Mouse (Mus musculus): ENCODE data around the gene Sgca. TPM values are rescaled to one million over a fixed set of nuclear protein-coding genes. Genes with fewer than 3 reads are reported as not detected.

The Sgca gene
- polyA plus RNA-seq, 1 experiment from 2014 or later: 0.13 TPM

GRCm38 (mm10) chr11:94938296-94938695 is 37.8 kb downstream of the Sgca start:
- 27% methylated on average over 9 of the region's 9 CpGs for WGBS (ENCODE audit: insufficient replicate concordance)
- Histone ChIP-seq H3K9ac (replicated peaks) (no peak overlapping the region), H3K27me3 (ENCODE audit: insufficient read depth, low read length) (peaks cover 61% of the 10 kb centered on the region), H3K27ac (ENCODE audit: low read depth) (no peak overlapping the region), H3K4me3 (ENCODE audit: low read depth, low read length) (peak overlapping the region; percentile 28; the same call in 1 of the 2 replicates), H3K9me3 (ENCODE audit: low read length) (no peaks in the 10 kb centered on the region), H3K36me3 (replicated peaks; ENCODE audit: insufficient read depth, low read length) (no peaks in the 10 kb centered on the region), H3K4me1 (ENCODE audit: insufficient read depth) (0 out of 2 replicates have a peak, but pooled peaks cover 6% of the 10 kb centered on the region), H3K4me2 (ENCODE audit: low read depth, low read length) (peak overlapping the region; percentile 61; the same call in 1 of the 2 replicates)
- no peak for DNase-seq
- TF ChIP-seq EP300 (IDR thresholded peaks at IDR 0.05; ENCODE audit: low read depth) (no peak), CTCF (IDR thresholded peaks at IDR 0.05; ENCODE audit: low read depth) (no peak)
- no peak for ATAC-seq

GRCm38 (mm10) chr11:94937787-94938186 is 38.3 kb downstream of the Sgca start:
- Histone ChIP-seq H3K4me2 (ENCODE audit: low read depth, low read length) (peak overlapping the region; percentile 61), H3K9me3 (ENCODE audit: low read length) (no peaks in the 10 kb centered on the region), H3K4me3 (ENCODE audit: low read depth, low read length) (peak overlapping the region; percentile 28), H3K36me3 (replicated peaks; ENCODE audit: insufficient read depth, low read length) (no peaks in the 10 kb centered on the region), H3K27ac (ENCODE audit: low read depth) (no peak overlapping the region), H3K27me3 (ENCODE audit: insufficient read depth, low read length) (peaks cover 65% of the 10 kb centered on the region), H3K4me1 (ENCODE audit: insufficient read depth) (0 out of 2 replicates have a peak, but pooled peaks cover 6% of the 10 kb centered on the region), H3K9ac (replicated peaks) (no peak overlapping the region)
- TF ChIP-seq CTCF (IDR thresholded peaks at IDR 0.05; ENCODE audit: low read depth) (no peak), EP300 (IDR thresholded peaks at IDR 0.05; ENCODE audit: low read depth) (no peak)
- ATAC-seq (no peak), DNase-seq (no peak)
- 3% methylated on average over 15 of the region's 15 CpGs for WGBS (ENCODE audit: insufficient replicate concordance)

GRCm38 (mm10) chr11:94937335-94937781 is 38.8 kb downstream of the Sgca start:
- Histone ChIP-seq H3K4me3 (ENCODE audit: low read depth, low read length) (peak overlapping the region; percentile 28), H3K9me3 (ENCODE audit: low read length) (no peaks in the 10 kb centered on the region), H3K9ac (replicated peaks) (no peak overlapping the region), H3K4me1 (ENCODE audit: insufficient read depth) (0 out of 2 replicates have a peak, but pooled peaks cover 6% of the 10 kb centered on the region), H3K4me2 (ENCODE audit: low read depth, low read length) (peak overlapping the region; percentile 61), H3K27me3 (ENCODE audit: insufficient read depth, low read length) (peaks cover 65% of the 10 kb centered on the region), H3K36me3 (replicated peaks; ENCODE audit: insufficient read depth, low read length) (no peaks in the 10 kb centered on the region), H3K27ac (ENCODE audit: low read depth) (no peak overlapping the region)
- TF ChIP-seq CTCF (IDR thresholded peaks at IDR 0.05; ENCODE audit: low read depth) (no peak), EP300 (IDR thresholded peaks at IDR 0.05; ENCODE audit: low read depth) (no peak)
- under 1% methylated on average over 18 of the region's 18 CpGs for WGBS (ENCODE audit: insufficient replicate concordance)
- ATAC-seq: peak; percentile 48
- DNase-seq: no peak

- Histone ChIP-seq H3K4me3 (ENCODE audit: low read depth, low read length) (peak overlapping the region; percentile 28), H3K9ac (replicated peaks) (no peak overlapping the region), H3K27me3 (ENCODE audit: insufficient read depth, low read length) (peaks cover 68% of the 10 kb centered on the region), H3K4me2 (ENCODE audit: low read depth, low read length) (peak overlapping the region; percentile 61), H3K4me1 (ENCODE audit: insufficient read depth) (0 out of 2 replicates have a peak, but pooled peaks cover 6% of the 10 kb centered on the region), H3K36me3 (replicated peaks; ENCODE audit: insufficient read depth, low read length) (no peaks in the 10 kb centered on the region), H3K27ac (ENCODE audit: low read depth) (no peak overlapping the region), H3K9me3 (ENCODE audit: low read length) (no peaks in the 10 kb centered on the region)
- peak; percentile 88 for DNase-seq
- WGBS (ENCODE audit: insufficient replicate concordance): under 1% methylated on average over 16 of the region's 17 CpGs
- peak; percentile 77 for ATAC-seq
- TF ChIP-seq CTCF (IDR thresholded peaks at IDR 0.05; ENCODE audit: low read depth) (peak; percentile 92), EP300 (IDR thresholded peaks at IDR 0.05; ENCODE audit: low read depth) (no peak)
Observed at GRCm38 (mm10) chr11:94936851-94937295, 39.3 kb downstream of the Sgca start.

GRCm38 (mm10) chr11:94936045-94936444 is 40.1 kb downstream of the Sgca start, which contains the start of gene Col1a1:
TSS of gene Col1a1 (plus strand) at chr11:94936224.
- 0 out of 2 replicates have a peak, but pooled peaks cover 6% of the 10 kb centered on the region for H3K4me1 ChIP-seq (ENCODE audit: insufficient read depth)
- no peaks in the 10 kb centered on the region for H3K9me3 ChIP-seq (ENCODE audit: low read length)
- TF ChIP-seq EP300 (IDR thresholded peaks at IDR 0.05; ENCODE audit: low read depth): no peak
- no peak for TF ChIP-seq CTCF (IDR thresholded peaks at IDR 0.05; ENCODE audit: low read depth)
- no peaks in the 10 kb centered on the region for H3K36me3 ChIP-seq (replicated peaks; ENCODE audit: insufficient read depth, low read length)
- DNase-seq (no peak), ATAC-seq (no peak)
- H3K27ac ChIP-seq (ENCODE audit: low read depth): no peak within 1 kb of the TSS
- H3K9ac ChIP-seq (replicated peaks): no peak within 1 kb of the TSS; the same call in 1 of the 2 replicates
- peak within 1 kb of the TSS; percentile 61 for H3K4me2 ChIP-seq (ENCODE audit: low read depth, low read length)
- WGBS (ENCODE audit: insufficient replicate concordance): 23% methylated on average over 19 of the region's 19 CpGs
- H3K4me3 ChIP-seq (ENCODE audit: low read depth, low read length): peak within 1 kb of the TSS; percentile 28
- H3K27me3 ChIP-seq (ENCODE audit: insufficient read depth, low read length): peaks cover 68% of the 10 kb centered on the region

GRCm38 (mm10) chr11:94934526-94934925 is 41.6 kb downstream of the Sgca start:
- no peak overlapping the region for H3K4me2 ChIP-seq (ENCODE audit: low read depth, low read length)
- no peak overlapping the region for H3K9ac ChIP-seq (replicated peaks)
- peaks cover 57% of the 10 kb centered on the region for H3K27me3 ChIP-seq (ENCODE audit: insufficient read depth, low read length)

More at GRCm38 (mm10) chr11:94934526-94934925, 41.6 kb downstream of the Sgca start:
- ATAC-seq (no peak), DNase-seq (no peak)
- TF ChIP-seq EP300 (IDR thresholded peaks at IDR 0.05; ENCODE audit: low read depth) (no peak), CTCF (IDR thresholded peaks at IDR 0.05; ENCODE audit: low read depth) (no peak)
- no peak overlapping the region for H3K4me3 ChIP-seq (ENCODE audit: low read depth, low read length)
- H3K36me3 ChIP-seq (replicated peaks; ENCODE audit: insufficient read depth, low read length): no peaks in the 10 kb centered on the region
- H3K9me3 ChIP-seq (ENCODE audit: low read length): no peaks in the 10 kb centered on the region
- WGBS (ENCODE audit: insufficient replicate concordance): 39% methylated on average over 11 of the region's 11 CpGs
- no peak overlapping the region for H3K27ac ChIP-seq (ENCODE audit: low read depth)
- H3K4me1 ChIP-seq (ENCODE audit: insufficient read depth): 0 out of 2 replicates have a peak, but pooled peaks cover 6% of the 10 kb centered on the region
